Mouse (Mus musculus) Patski (cell line): Measurements from ENCODE around the gene Gm3371. TPM values are rescaled to one million over a fixed set of nuclear protein-coding genes. Genes with fewer than 3 reads are reported as not detected.
"Not testable (repeated sequence)": the region's sequence is repeated elsewhere in the genome, so short reads cannot be mapped to it uniquely, and the experiment has no call there.

Experiments
- ATAC-seq: fragments of 100-300 bp; one replicate; pipeline ENCODE4 v1.8.0; 2021
- CTCF ChIA-PET: fragments of 350-600 bp; sonication (Branson Sonifier 250); formaldehyde crosslinking; loops from one replicate; lab custom pipeline; 2022; ENCODE audit warnings: inconsistent platforms; lab: Charles Lee
- POLR2A ChIA-PET: fragments of 350-600 bp; sonication (Branson Sonifier 250); formaldehyde crosslinking; loops from one replicate; lab custom pipeline; 2022; ENCODE audit warnings: antibody characterized with exemption, inconsistent platforms; lab: Charles Lee
- DNase-seq: peaks from one replicate; pipeline ENCODE4 v3.0.0-alpha.2; 2011; ENCODE audit warnings: low read depth, low spot score
- H3K27me3 ChIP-seq: fragments of 371-371 bp; one replicate; pipeline ENCODE4 v1.5.1; 2021
- CTCF ChIP-seq: fragments of 100-300 bp; IDR thresholded peaks from one replicate; pipeline ENCODE4 v1.5.1; 2021
- in situ Hi-C: fragments of 300-500 bp; cut with MboI; formaldehyde crosslinking; loops from 3 replicates; pipeline ENCODE4 v1.11.1; 2018; ENCODE audit warnings: low pct_unique_long_range_greater_than_20kb, mixed read lengths
- polyA plus RNA-seq: library from polyadenylated mRNA; unstranded; gene quantifications from one replicate; pipeline ENCODE4 v1.2.3, GENCODE M21; 2021

The Gm3371 gene
- polyA plus RNA-seq: not detected

DNA sequence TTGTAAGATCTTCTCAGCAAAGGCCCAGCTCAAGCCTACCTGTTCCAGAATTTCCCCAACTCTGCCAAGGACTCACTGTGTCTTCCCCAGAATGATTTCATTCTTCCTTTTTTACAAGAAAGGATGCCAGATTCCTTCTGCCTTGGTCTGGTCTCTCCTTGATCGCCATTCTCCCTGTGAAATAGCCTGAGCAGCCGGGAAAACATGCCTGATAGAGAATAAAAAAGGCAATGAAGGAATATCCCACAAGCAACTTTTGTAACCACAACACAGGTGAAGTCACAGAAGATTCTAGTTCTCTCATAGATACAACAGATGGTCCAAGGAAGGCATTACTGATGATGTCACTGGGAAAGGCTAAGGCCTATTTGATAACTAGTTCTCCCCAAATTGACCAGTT is at the start of gene Gm3371:
Gene Gm3371 (minus strand): TSS at position 101 of the 400 bp plus-strand sequence.
- DNase-seq, H3K27me3 ChIP-seq, CTCF ChIA-PET, ATAC-seq, in situ Hi-C loops, POLR2A ChIA-PET: not testable (repeated sequence)

DNA sequence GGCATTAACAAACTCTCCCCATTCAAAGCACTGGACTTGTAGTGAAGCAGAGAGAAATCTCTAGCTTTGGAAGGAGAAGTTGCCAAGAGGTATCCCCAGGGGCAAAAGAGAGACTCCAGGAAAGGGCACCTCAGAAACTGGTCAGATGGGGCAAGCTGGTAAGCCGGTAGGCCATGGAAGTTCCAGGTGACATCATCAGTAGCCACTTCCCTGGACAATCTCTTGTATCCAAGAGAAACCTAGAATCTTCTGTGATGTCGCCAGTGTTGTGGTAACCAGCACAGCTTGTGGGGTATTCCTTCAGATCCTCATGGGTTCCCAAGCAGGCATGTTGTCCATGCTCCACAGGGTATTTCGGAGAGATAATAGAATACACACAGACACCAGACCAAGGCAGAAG is 22.8 kb upstream of the Gm3371 start, which contains the start of gene Gm8232:
Gene Gm8232 (plus strand): TSS at position 301 of the 400 bp plus-strand sequence.
- H3K27me3 ChIP-seq, POLR2A ChIA-PET, ATAC-seq, in situ Hi-C loops, CTCF ChIA-PET, DNase-seq: not testable (repeated sequence)

DNA sequence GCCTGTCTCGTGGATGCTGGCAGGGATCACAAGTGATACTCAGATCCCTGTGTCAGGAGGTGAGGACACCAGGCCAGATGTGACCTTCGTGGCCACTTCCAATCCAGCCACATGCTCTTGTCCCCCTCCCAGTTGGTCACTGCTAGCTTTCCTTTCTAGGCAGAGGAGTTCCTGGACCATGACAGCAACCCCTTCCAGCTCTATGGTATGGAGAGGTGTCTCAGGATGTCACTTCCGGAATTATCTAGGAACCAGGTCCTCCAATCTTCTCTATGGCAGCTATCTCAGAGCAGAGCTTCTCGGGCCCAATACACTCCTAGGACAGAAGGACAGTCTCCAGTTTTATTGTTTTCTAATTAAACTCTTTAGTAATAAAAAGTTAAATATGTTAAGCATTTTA is 26.3 kb downstream of the Gm3371 start:
- POLR2A ChIA-PET, in situ Hi-C loops, H3K27me3 ChIP-seq, CTCF ChIA-PET, ATAC-seq, DNase-seq: not testable (repeated sequence)

DNA sequence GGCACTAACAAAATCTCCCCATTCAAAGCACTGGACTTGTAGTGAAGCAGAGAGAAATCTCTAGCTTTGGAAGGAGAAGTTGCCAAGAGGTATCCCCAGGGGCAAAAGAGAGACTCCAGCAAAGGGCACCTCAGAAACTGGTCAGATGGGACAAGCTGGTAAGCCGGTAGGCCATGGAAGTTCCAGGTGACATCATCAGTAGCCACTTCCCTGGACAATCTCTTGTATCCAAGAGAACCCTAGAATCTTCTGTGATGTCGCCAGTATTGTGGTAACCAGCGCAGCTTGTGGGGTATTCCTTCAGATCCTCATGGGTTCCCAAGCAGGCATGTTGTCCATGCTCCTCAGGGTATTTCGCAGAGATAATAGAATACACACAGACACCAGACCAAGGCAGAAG is 45.4 kb downstream of the Gm3371 start, which contains the start of gene Gm8229:
Gene Gm8229 (plus strand): TSS at position 301 of the 400 bp plus-strand sequence.
- CTCF ChIA-PET, POLR2A ChIA-PET, DNase-seq, in situ Hi-C loops, H3K27me3 ChIP-seq, ATAC-seq: not testable (repeated sequence)

DNA sequence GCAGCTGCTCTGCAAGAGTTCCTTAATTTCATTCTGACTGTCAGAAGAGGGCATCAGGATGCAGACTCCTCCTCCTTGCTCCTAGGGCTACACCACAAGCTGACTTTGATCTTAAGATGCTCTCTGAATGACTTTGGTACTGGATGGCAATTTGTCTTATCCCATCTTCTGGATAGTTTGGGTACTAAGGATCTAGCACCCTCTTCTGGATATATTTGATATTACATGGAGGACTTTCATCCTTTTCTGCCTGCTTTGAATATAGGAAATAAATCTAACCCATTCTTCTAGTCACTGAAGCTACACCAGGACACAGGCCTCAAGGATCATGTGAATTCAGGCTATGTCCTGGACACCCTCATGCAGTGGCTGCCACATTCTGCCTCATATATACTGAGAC is 48.2 kb downstream of the Gm3371 start:
- POLR2A ChIA-PET, CTCF ChIA-PET, DNase-seq, H3K27me3 ChIP-seq, ATAC-seq, in situ Hi-C loops: not testable (repeated sequence)
- TF ChIP-seq CTCF: peak; percentile 19

DNA sequence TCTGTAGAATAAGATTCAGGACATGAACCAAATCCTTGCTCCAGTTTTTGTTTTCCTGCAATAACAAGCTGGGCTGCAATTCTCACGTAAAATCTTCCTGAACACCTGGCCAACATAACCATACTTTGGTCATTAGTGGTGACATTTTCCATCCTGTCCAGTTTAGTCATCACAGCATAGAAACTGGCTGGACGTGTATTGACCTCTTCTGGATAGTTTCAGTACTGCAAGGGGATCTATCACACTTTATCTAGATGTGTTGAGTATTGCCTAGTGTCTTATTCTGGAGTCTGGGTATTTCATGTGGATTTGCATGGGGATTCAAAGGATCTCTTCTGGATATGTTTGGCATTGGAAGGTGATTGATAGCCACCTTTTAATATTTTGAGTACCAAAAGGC is 49.1 kb downstream of the Gm3371 start:
- TF ChIP-seq CTCF: peak; percentile 33
- POLR2A ChIA-PET, H3K27me3 ChIP-seq, DNase-seq, ATAC-seq, CTCF ChIA-PET, in situ Hi-C loops: not testable (repeated sequence)

Other genes starting within 250 kb of the Gm3371 start
- gene Gm8212, start 213.0 kb downstream of the Gm3371 start, polyA plus RNA-seq: not detected
- gene 4930503E14Rik, start 197.4 kb downstream of the Gm3371 start, polyA plus RNA-seq: 0.14 TPM
- gene Gm8220, start 125.1 kb downstream of the Gm3371 start, polyA plus RNA-seq: not detected
- gene Gm5930, start 72.1 kb downstream of the Gm3371 start, polyA plus RNA-seq: 0.12 TPM
- gene Gm8229, start 45.3 kb downstream of the Gm3371 start, polyA plus RNA-seq: not detected
- not detected for gene Gm8232, start 22.9 kb upstream of the Gm3371 start, polyA plus RNA-seq
- not detected for gene BC061237, start 81.8 kb upstream of the Gm3371 start, polyA plus RNA-seq
- gene Gm17093, start 107.6 kb upstream of the Gm3371 start, polyA plus RNA-seq: not detected
- gene Gm8247, start 172.5 kb upstream of the Gm3371 start, polyA plus RNA-seq: not detected
- not detected for gene Gm5624, start 217.2 kb upstream of the Gm3371 start, polyA plus RNA-seq